Mouse (Mus musculus) liver, embryonic 16.5 days (tissue): ENCODE measurements around the gene Cep131. TPM values are rescaled to one million over a fixed set of nuclear protein-coding genes. Genes with fewer than 3 reads are reported as not detected.

Experiments used
- ATAC-seq: fragments of 200-750 bp; cut with Nextera tagmentation; 2 replicates; pipeline ENCODE4 v1.8.0; 2017; ENCODE audit warnings: low read depth, mild to moderate bottlenecking, moderate number of reproducible peaks, moderate library complexity
- H3K27ac ChIP-seq: fragments of 300-500 bp; sonication (generic); 2 replicates; pipeline ENCODE4 v1.5.1; 2014; ENCODE audit warnings: mild to moderate bottlenecking, low read length
- H3K27me3 ChIP-seq: fragments of 300-500 bp; sonication (generic); 2 replicates; pipeline ENCODE4 v1.6.1; 2014; ENCODE audit warnings: low read depth, low read length, mixed read lengths; ENCODE audit not compliant: control insufficient read depth, insufficient read depth
- H3K36me3 ChIP-seq: fragments of 300-500 bp; sonication (generic); 2 replicates; pipeline ENCODE4 v1.6.1; 2014; ENCODE audit warnings: mild to moderate bottlenecking; ENCODE audit not compliant: control insufficient read depth, insufficient read depth
- H3K4me1 ChIP-seq: fragments of 300-500 bp; sonication (generic); 2 replicates; pipeline ENCODE4 v1.6.1; 2014; ENCODE audit warnings: low read depth, low read length, mixed read lengths; ENCODE audit not compliant: control insufficient read depth
- H3K4me2 ChIP-seq: fragments of 300-500 bp; sonication (generic); 2 replicates; pipeline ENCODE4 v1.6.1; 2014; ENCODE audit warnings: low read depth, low read length, mixed read lengths
- H3K4me3 ChIP-seq: fragments of 300-500 bp; sonication (generic); 2 replicates; pipeline ENCODE4 v1.5.1; 2014; ENCODE audit warnings: low read depth, mild to moderate bottlenecking, low read length
- H3K9ac ChIP-seq: fragments of 300-500 bp; sonication (generic); 2 replicates; pipeline ENCODE4 v1.6.1; 2014; ENCODE audit warnings: low read depth, low read length
- H3K9me3 ChIP-seq: fragments of 300-500 bp; sonication (generic); replicated peaks from 2 replicates; pipeline ENCODE4 v1.6.1; 2016; ENCODE audit warnings: low read length; ENCODE audit not compliant: control insufficient read depth
- WGBS: fragments of 180-500 bp; shearing (Covaris S2); extraction: QIAGEN DNeasy Blood & Tissue Kit; methylation state at CpG from one replicate; pipeline ENCODE4 v1.1.7; 2014; ENCODE audit not compliant: insufficient replicate concordance; 5-methylcytosine and 5-hydroxymethylcytosine counted together
- polyA plus RNA-seq: library from polyadenylated mRNA; unstranded; fragments of >200 nt; fragmentation: Nextera tagmentation; extraction: Ambion mirVana; gene quantifications from 2 replicates; pipeline ENCODE4 v1.2.1, GENCODE M21; 2015

Cep131 gene
- polyA plus RNA-seq, 1 experiment from 2014 or later = 3.4 TPM

GRCm38 (mm10) chr11:120107026-120107425 is 20.4 kb upstream of the Cep131 start:
- Histone ChIP-seq H3K36me3 (peaks cover 28% of the 10 kb centered on the region), H3K9ac (no peak overlapping the region), H3K4me3 (no peak overlapping the region), H3K4me1 (no peaks in the 10 kb centered on the region; the same call in 1 of the 2 replicates), H3K27ac (no peak overlapping the region), H3K4me2 (no peak overlapping the region), H3K9me3 (no peaks in the 10 kb centered on the region), H3K27me3 (no peaks in the 10 kb centered on the region)
- 61% methylated on average over 2 of the region's 2 CpGs for WGBS
- ATAC-seq = no peak

- Histone ChIP-seq H3K27ac (no peak overlapping the region), H3K9ac (no peak overlapping the region), H3K27me3 (no peaks in the 10 kb centered on the region), H3K9me3 (no peaks in the 10 kb centered on the region), H3K4me1 (peaks cover 10% of the 10 kb centered on the region), H3K4me3 (no peak overlapping the region), H3K36me3 (peaks cover 23% of the 10 kb centered on the region), H3K4me2 (no peak overlapping the region)
- no peak for ATAC-seq
- 34% methylated on average over 3 of the region's 3 CpGs for WGBS
Measured at GRCm38 (mm10) chr11:120103431-120103997, 16.9 kb upstream of the Cep131 start.

- peaks cover 19% of the 10 kb centered on the region for H3K4me1 ChIP-seq
- no peaks in the 10 kb centered on the region for H3K27me3 ChIP-seq
- no peaks in the 10 kb centered on the region for H3K9me3 ChIP-seq
- no peak overlapping the region for H3K4me3 ChIP-seq
- 1% methylated on average over 3 of the region's 3 CpGs for WGBS
- H3K36me3 ChIP-seq = peaks cover 18% of the 10 kb centered on the region
- H3K4me2 ChIP-seq = no peak overlapping the region
- H3K9ac ChIP-seq = no peak overlapping the region
- no peak overlapping the region for H3K27ac ChIP-seq
- ATAC-seq = no peak
Measured at GRCm38 (mm10) chr11:120101036-120101435, 14.4 kb upstream of the Cep131 start.

GRCm38 (mm10) chr11:120098588-120099511 is 12.2 kb upstream of the Cep131 start, which contains the start of the genes Tepsin and Ndufaf8:
Tepsin (minus strand) TSS chr11:120098731.
Ndufaf8 (plus strand) TSS chr11:120098928.
- peak; percentile 97 for ATAC-seq
- Histone ChIP-seq H3K4me3 (peak within 1 kb of the TSS; percentile 95), H3K36me3 (peaks cover 8% of the 10 kb centered on the region; the same call in 1 of the 2 replicates), H3K9ac (peak within 1 kb of the TSS; percentile 94), H3K27ac (peak within 1 kb of the TSS; percentile 92), H3K9me3 (no peaks in the 10 kb centered on the region), H3K4me1 (peaks cover 19% of the 10 kb centered on the region), H3K27me3 (no peaks in the 10 kb centered on the region), H3K4me2 (peak within 1 kb of the TSS; percentile 92)
- under 1% methylated on average over 77 of the region's 77 CpGs for WGBS

DNA sequence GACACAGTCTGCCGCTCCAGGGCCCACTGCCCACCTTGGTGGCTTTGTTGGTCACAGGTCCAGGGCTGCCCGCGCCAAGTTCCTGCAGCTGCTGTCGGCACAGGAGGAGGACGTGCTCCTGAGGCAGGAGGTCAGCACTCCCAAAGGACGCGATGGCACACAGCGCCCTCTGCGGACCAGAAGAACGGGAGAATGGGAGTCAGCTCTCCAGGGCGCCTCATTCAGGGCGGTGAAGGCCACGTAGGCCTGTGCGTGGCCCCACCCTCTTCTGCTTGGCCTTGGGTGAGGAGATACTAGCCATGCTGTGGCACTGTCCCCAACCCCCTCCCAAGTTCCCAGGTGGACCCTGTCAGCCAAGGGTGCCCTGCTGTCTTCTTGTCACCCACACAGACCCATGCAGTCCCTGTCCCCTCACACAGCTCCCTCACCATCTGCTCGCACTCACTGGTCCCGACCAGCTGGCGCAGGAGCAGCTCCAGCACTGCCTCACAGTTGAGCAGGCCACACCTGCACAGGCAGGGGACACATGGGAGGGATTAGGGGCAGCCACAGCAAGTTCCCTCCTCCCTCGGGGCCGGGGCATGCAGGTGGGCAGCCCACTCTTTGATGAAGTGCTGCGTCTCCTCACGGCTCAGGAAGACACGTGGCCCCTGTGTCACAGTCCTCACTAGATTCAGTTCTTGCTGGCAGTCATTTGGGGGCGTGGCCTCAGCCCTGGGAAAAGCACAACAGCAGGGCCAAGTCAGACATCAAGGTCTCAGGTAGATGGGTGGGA is 6.4 kb upstream of the Cep131 start:
- H3K27ac ChIP-seq = no peak overlapping the region
- ATAC-seq = no peak
- H3K4me3 ChIP-seq = no peak overlapping the region
- H3K4me1 ChIP-seq = peaks cover 8% of the 10 kb centered on the region
- peaks cover 15% of the 10 kb centered on the region for H3K36me3 ChIP-seq
- H3K9me3 ChIP-seq = no peaks in the 10 kb centered on the region
- no peaks in the 10 kb centered on the region for H3K27me3 ChIP-seq
- H3K4me2 ChIP-seq = no peak overlapping the region
- 79% methylated on average over 23 of the region's 23 CpGs for WGBS
- H3K9ac ChIP-seq = no peak overlapping the region

DNA sequence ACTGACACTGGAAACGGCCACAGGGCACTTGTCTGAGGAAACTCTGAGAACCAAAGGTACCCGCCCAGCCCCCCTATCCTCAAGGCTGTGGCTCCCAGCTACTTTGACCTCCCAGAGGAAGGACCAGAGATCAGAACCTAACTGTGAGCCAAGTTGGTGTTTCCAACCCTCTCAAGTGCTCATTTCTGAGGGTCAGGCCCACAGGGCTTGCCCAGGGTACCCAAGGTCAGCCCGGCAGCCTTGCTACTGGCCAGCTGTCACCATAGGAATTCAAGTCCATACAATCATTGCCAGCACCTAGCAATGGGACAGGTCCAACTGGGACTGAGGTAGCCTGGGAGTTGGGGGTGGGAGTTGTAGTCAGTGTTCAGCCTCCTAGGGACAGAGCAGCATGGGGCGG is 4.0 kb upstream of the Cep131 start:
- no peak for ATAC-seq
- Histone ChIP-seq H3K4me3 (no peak overlapping the region), H3K9ac (no peak overlapping the region), H3K27me3 (no peaks in the 10 kb centered on the region), H3K4me1 (peaks cover 12% of the 10 kb centered on the region), H3K36me3 (peaks cover 15% of the 10 kb centered on the region), H3K27ac (no peak overlapping the region), H3K9me3 (no peaks in the 10 kb centered on the region), H3K4me2 (no peak overlapping the region)
- WGBS = 76% methylated on average over 4 of the region's 4 CpGs

- Histone ChIP-seq H3K9ac (peak overlapping the region; percentile 91), H3K27ac (peak overlapping the region; percentile 62; the same call in 1 of the 2 replicates), H3K27me3 (no peaks in the 10 kb centered on the region), H3K36me3 (no peaks in the 10 kb centered on the region), H3K9me3 (no peaks in the 10 kb centered on the region), H3K4me1 (peaks cover 12% of the 10 kb centered on the region), H3K4me2 (peak overlapping the region; percentile 97), H3K4me3 (peak overlapping the region; percentile 87)
- ATAC-seq = peak; percentile 25
- under 1% methylated on average over 25 of the region's 25 CpGs for WGBS
Measured at GRCm38 (mm10) chr11:120085891-120086627, 568 bp downstream of the Cep131 start.

GRCm38 (mm10) chr11:120080282-120080681 is 6.3 kb downstream of the Cep131 start:
- ATAC-seq = no peak
- Histone ChIP-seq H3K36me3 (no peaks in the 10 kb centered on the region), H3K9me3 (no peaks in the 10 kb centered on the region), H3K4me3 (no peak overlapping the region), H3K27me3 (no peaks in the 10 kb centered on the region), H3K4me2 (no peak overlapping the region), H3K4me1 (no peaks in the 10 kb centered on the region), H3K9ac (no peak overlapping the region), H3K27ac (no peak overlapping the region)
- WGBS = 76% methylated on average over 6 of the region's 6 CpGs
